Mouse (Mus musculus) cerebellum, postnatal 25 days (tissue): ENCODE results near the gene Sbf2.
"Not testable (repeated sequence)": the region's sequence is repeated elsewhere in the genome, so short reads cannot be mapped to it uniquely, and the experiment has no call there.

Experiments used
- DNase-seq, 2 experiments: peaks; one replicate each; pipeline ENCODE4 v3.0.0; 2021; ENCODE audit warnings: mixed read lengths in 2 of 2

Gene Sbf2

GRCm38 (mm10) chr7:110629892-110630666 is 15.4 kb upstream of the Sbf2 start:
- peak; percentile 88 to 90 for DNase-seq

DNA sequence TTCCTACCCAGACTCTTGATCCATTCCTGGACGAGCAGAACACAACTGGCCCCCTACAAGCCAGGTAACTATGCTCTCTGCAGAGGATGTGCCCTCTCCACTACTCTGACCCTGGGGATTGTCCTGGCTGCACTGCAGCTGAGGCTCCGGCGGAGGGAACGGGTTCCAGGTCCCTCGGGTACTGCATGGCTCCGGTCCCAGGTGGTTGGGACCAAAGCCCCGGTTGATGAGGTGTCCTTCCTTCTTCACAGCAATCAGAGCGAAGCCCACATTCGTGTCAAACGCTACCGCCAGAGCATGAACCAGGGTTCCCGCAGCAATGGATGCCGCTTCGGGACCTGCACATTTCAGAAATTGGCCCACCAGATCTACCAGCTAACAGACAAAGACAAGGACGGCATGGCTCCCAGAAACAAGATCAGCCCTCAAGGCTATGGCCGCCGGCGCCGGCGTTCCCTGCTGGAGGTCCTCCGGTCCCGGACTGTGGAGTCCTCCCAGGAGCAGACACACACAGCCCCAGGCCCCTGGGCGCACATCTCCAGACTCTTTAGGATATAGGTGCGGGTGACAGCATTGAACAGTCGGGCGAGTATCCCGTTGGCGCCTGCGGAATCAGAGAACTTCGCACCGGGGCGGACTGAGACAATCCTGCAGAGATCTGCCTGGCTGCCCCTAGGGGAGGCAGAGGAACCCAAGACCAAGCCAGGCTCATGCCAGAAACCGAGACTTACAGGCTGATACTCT is 14.1 kb upstream of the Sbf2 start:
- peak; percentile 49 to 57 for DNase-seq

- no peak for DNase-seq
These were observed 13.5 kb upstream of the Sbf2 start for GRCm38 (mm10) chr7:110628273-110628600.

GRCm38 (mm10) chr7:110627486-110628272 is 13.0 kb upstream of the Sbf2 start, which contains the start of gene Adm:
Adm (plus strand) TSS chr7:110627661.
- DNase-seq = peak; percentile 48 to 65

GRCm38 (mm10) chr7:110627099-110627482 is 12.4 kb upstream of the Sbf2 start:
- DNase-seq = peak in 1 of 2 experiments; percentile 38

- peak in 1 of 2 experiments; percentile 14 for DNase-seq
These were observed 11.7 kb upstream of the Sbf2 start for GRCm38 (mm10) chr7:110626186-110627098.

- no peak for DNase-seq
These were observed 10.8 kb upstream of the Sbf2 start for GRCm38 (mm10) chr7:110625489-110625888.

DNA sequence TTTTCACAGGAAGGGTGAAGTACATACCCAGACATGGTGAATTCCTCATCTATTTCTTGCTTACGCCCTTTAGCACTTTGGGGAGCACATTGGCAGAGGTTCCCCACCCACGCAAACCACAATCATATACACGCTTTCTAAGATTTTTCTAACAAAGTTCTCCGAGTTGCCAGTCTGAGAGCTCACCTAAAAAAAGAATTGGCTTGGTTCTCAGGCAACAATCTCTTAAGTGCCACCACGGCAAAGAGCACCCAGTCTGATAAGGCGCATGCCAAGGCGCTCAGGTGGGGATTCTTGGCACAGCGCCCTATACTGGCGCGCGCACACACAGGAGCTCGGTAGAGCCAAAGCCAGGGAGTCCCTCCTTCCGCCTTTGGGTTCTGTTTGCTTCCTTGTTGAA is 10.2 kb upstream of the Sbf2 start:
- peak in 1 of 2 experiments; percentile 34 for DNase-seq

DNA sequence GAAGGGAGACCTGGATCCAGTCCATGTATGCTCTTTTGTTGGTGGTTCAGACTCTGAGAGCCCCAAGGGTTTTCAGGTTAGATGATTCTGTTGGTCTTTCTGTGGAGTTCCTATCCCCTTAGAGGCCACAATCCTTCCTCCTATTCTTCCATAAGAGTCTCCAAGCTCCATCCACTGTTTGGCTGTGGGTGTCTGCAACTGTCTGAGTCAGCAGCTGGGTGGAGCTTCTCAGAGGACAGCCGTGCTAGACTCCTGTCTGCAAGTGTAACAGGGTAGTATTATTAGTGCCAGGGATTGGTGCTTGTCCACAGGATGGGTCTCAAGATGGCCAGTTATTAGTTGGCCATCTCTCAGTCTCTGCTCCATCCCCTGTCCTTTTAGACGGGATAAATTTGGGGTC is 9.3 kb upstream of the Sbf2 start:
- no peak for DNase-seq

GRCm38 (mm10) chr7:110619086-110619611 is 4.4 kb upstream of the Sbf2 start:
- DNase-seq = no peak

GRCm38 (mm10) chr7:110615792-110616191 is 1.1 kb upstream of the Sbf2 start:
- no peak for DNase-seq

DNA sequence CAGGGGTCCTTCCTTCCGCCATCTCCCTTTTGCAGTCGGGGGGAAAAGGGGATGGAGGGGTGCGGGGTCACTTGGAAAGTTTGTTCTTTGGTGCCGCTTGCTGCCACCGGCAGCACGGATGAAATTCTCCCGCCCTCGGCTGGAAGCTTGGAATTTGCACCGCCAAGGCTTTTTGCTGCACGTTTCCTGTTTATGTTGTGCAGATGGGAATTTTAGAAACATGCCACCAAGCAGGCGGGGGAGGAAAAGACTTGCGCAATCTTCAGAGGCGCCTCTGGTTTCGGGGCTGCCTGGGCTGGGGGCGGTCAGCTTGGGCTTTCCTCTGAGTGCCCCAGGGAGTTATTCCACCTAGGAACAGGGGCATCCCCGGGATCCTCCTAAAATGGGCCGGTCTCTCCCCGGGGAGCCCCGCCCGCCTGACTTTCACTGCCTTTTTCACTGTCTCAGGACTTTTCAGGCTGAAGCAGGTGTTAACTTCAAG is 469 bp upstream of the Sbf2 start:
- peak in 1 of 2 experiments; percentile 53 for DNase-seq

GRCm38 (mm10) chr7:110613381-110614132 is 1.2 kb downstream of the Sbf2 start:
- DNase-seq = peak in 1 of 2 experiments; percentile 17

DNA sequence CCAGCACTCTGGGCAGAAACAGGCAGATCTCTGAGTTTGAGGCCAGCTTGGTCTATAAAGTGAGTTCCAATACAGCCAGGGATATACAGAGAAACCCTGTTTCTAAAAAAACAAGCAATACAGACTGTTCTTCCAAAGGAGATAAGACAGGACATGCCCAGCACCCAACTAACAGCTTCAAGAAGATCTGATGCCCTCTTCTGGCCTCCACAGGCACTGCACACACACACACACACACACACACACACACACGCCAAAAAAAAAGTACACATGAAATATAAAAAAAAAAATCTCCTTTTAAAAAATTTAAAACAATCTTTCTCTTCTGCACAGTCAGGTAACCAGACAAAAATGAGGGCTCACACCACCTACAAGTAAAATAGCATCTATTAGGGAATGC is 7.8 kb downstream of the Sbf2 start:
- DNase-seq = no peak

DNA sequence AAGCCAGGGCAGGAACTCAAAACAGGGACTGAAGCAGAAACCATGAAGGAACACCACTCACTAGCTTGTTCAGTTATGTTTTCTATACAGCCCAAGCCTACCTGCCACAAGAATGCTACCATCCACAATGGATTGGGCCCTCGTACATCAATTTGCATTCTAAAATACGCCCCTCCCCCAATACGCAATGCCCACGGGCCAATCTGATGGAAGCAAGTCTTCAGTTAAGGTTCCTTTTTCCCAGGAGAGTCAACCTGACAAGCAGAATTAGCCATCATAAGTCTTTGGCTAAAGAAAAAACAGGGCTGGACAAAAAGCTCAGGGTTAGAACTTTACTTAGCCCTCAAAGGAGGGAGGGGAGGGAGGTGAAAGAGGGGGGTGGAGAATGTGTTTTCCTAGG is 9.2 kb downstream of the Sbf2 start:
- no peak for DNase-seq

DNA sequence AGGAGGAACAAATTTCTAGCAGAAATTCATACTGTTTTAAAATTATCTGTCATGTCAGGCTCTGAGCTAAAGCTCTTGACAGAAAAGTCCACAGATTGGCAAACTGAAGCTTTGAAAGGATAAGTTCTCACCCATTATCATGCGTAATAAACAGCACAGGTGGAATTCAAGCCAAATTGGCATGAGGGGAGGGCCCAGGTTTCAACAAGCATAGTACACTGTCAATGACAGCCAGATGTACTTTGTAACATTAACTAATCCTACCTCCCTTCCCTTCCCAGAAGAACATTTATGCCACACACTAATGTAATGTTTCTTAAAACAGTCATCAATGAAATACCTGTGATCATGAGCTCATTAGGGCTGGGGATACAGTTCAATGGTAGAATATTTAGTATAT is 17.6 kb downstream of the Sbf2 start:
- DNase-seq = no peak

- DNase-seq = not testable (repeated sequence)
These were observed 20.7 kb downstream of the Sbf2 start for GRCm38 (mm10) chr7:110593991-110594390.

- no peak for DNase-seq
These were observed 27.0 kb downstream of the Sbf2 start for GRCm38 (mm10) chr7:110587721-110588120.

DNA sequence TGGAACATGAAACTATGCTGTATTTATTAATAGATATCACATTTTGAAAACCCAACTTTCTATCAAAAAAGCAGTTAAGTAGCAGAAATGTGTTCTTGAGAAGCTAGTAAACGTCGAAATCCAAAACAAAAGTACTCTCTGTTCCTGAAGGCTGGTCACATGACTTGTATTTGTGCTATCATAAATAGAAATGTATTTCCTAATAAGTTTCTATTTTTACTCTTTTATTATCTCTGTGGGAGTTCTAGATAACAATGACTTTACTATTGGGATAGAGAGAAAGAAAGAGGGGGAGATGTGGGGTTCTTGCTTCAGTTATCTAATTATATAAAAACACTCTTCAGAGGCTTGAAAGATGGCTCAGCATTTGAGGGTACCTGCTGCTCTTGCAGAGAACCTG is 29.5 kb downstream of the Sbf2 start:
- no peak for DNase-seq

- peak; percentile 22 to 23 for DNase-seq
These were observed 30.6 kb downstream of the Sbf2 start for GRCm38 (mm10) chr7:110584159-110584558.

DNA sequence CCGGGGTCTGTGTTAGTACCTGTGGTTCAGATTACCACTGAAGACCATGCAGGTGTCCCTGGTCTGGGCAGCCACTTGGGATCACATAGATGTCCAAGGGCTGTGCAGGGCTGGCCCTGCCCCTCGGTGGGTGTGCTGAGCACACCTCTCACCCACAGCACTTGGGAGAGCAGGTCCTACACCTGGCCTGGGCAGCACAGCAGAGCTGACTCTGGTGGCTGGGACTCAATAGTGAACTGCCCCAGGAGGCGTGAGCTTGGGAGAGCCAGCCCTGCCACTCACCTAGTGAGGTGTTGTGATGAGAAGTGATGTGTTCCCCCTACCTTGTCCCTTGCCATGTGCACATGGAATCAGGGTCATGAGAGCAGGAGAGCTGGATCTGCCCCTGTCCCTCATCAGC is 31.0 kb downstream of the Sbf2 start:
- no peak for DNase-seq
